Mouse (Mus musculus): ENCODE results near the gene Aspa. TPM values are rescaled to one million over a fixed set of nuclear protein-coding genes. Genes with fewer than 3 reads are reported as not detected.

The Aspa gene
- polyA plus RNA-seq, 1 experiment = 0.08 TPM

DNA sequence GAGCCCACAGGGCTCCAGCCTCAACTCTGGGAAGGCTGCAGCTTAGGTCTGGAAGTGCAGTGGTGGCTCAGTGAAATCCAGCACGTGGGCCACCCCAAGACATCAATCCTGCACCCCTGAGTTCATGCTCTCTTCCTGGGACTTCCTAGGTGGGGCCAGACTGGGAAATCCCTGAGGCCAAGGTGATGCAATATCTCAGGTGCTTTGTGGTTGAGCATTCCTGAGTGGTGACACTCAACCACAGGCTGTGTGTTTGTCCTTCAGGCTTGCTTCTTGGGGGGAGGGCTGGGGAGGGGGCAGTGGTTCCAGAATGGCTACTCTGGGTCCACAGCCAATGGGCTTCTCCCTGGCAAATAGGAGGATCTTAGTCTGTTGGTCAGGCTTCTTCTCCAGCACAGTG, 45.5 kb downstream of the Aspa start:
- DNase-seq (ENCODE audit: low read depth in 1 of 2, low spot score in 2 of 2) = no peak
- Histone ChIP-seq H3K27me3 (ENCODE audit: control insufficient read depth, insufficient read depth, low read length) (no peaks in the 10 kb centered on the region), H3K27ac (ENCODE audit: insufficient read depth, low read length) (no peak overlapping the region), H3K4me3 (ENCODE audit: extremely low read depth, insufficient read depth, insufficient read length) (no peak overlapping the region), H3K4me1 (ENCODE audit: control insufficient read depth, insufficient read depth, insufficient read length) (no peaks in the 10 kb centered on the region), H3K36me3 (ENCODE audit: control insufficient read depth, insufficient read depth, low read length) (no peaks in the 10 kb centered on the region)
- 30% methylated on average over 1 of the region's 1 CpGs for WGBS
- TF ChIP-seq POLR2A (IDR thresholded peaks at IDR 0.05; ENCODE audit: low read depth, low read length) = no peak
- TF ChIP-seq CTCF (IDR thresholded peaks at IDR 0.05; ENCODE audit: extremely low read depth, insufficient read depth, insufficient read length, insufficient replicate concordance) = no peak

DNA sequence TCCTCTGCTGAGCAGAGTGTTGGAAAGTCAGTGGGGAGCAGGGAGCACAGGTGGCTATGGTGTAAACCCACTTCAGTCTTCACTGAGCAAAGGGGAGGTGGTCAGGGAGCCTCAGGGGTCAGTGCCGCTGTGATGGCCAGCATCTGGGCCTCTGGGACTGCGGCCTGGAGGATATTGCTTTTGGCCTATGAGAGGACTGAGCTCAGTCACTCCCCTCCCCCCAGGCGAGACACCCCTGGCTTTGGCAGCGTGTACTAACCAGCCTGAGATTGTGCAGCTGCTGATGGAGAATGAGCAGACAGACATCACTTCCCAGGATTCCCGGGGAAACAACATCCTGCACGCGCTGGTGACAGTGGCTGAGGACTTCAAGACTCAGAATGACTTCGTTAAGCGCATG, 46.0 kb downstream of the Aspa start:
- no peak for TF ChIP-seq CTCF (IDR thresholded peaks at IDR 0.05; ENCODE audit: extremely low read depth, insufficient read depth, insufficient read length, insufficient replicate concordance)
- no peak for TF ChIP-seq POLR2A (IDR thresholded peaks at IDR 0.05; ENCODE audit: low read depth, low read length)
- H3K4me3 ChIP-seq (ENCODE audit: extremely low read depth, insufficient read depth, insufficient read length) = no peak overlapping the region
- no peaks in the 10 kb centered on the region for H3K27me3 ChIP-seq (ENCODE audit: control insufficient read depth, insufficient read depth, low read length)
- H3K36me3 ChIP-seq (ENCODE audit: control insufficient read depth, insufficient read depth, low read length) = no peaks in the 10 kb centered on the region
- H3K4me1 ChIP-seq (ENCODE audit: control insufficient read depth, insufficient read depth, insufficient read length) = no peaks in the 10 kb centered on the region
- 85% methylated on average over 9 of the region's 9 CpGs for WGBS
- no peak overlapping the region for H3K27ac ChIP-seq (ENCODE audit: insufficient read depth, low read length)
- DNase-seq (ENCODE audit: low read depth in 1 of 2, low spot score in 2 of 2) = no peak

- no peaks in the 10 kb centered on the region for H3K27me3 ChIP-seq (ENCODE audit: control insufficient read depth, insufficient read depth, low read length)
These were observed 47.8 kb downstream of the Aspa start for GRCm38 (mm10) chr11:73281528-73282027.

GRCm38 (mm10) chr11:73280710-73281109, 48.7 kb downstream of the Aspa start:
- DNase-seq (ENCODE audit: low read depth in 1 of 2, low spot score in 2 of 2) = no peak
- Histone ChIP-seq H3K4me3 (ENCODE audit: extremely low read depth, insufficient read depth, insufficient read length) (no peak overlapping the region), H3K36me3 (ENCODE audit: control insufficient read depth, insufficient read depth, low read length) (no peaks in the 10 kb centered on the region), H3K27me3 (ENCODE audit: control insufficient read depth, insufficient read depth, low read length) (no peaks in the 10 kb centered on the region), H3K27ac (ENCODE audit: insufficient read depth, low read length) (no peak overlapping the region), H3K4me1 (ENCODE audit: control insufficient read depth, insufficient read depth, insufficient read length) (no peaks in the 10 kb centered on the region)
- no peak for TF ChIP-seq CTCF (IDR thresholded peaks at IDR 0.05; ENCODE audit: extremely low read depth, insufficient read depth, insufficient read length, insufficient replicate concordance)
- TF ChIP-seq POLR2A (IDR thresholded peaks at IDR 0.05; ENCODE audit: low read depth, low read length) = no peak
- 18% methylated on average over 5 of the region's 5 CpGs for WGBS

More at GRCm38 (mm10) chr11:73281528-73282027, 47.8 kb downstream of the Aspa start:
- 6% methylated on average over 16 of the region's 16 CpGs for WGBS
- peak in 1 of 2 experiments; percentile 7 for DNase-seq (ENCODE audit: low read depth in 1 of 2, low spot score in 2 of 2)
- no peak for TF ChIP-seq CTCF (IDR thresholded peaks at IDR 0.05; ENCODE audit: extremely low read depth, insufficient read depth, insufficient read length, insufficient replicate concordance)
- no peak for TF ChIP-seq POLR2A (IDR thresholded peaks at IDR 0.05; ENCODE audit: low read depth, low read length)
- Histone ChIP-seq H3K36me3 (ENCODE audit: control insufficient read depth, insufficient read depth, low read length) (no peaks in the 10 kb centered on the region), H3K4me3 (ENCODE audit: extremely low read depth, insufficient read depth, insufficient read length) (no peak overlapping the region), H3K27ac (ENCODE audit: insufficient read depth, low read length) (no peak overlapping the region), H3K4me1 (ENCODE audit: control insufficient read depth, insufficient read depth, insufficient read length) (no peaks in the 10 kb centered on the region)

DNA sequence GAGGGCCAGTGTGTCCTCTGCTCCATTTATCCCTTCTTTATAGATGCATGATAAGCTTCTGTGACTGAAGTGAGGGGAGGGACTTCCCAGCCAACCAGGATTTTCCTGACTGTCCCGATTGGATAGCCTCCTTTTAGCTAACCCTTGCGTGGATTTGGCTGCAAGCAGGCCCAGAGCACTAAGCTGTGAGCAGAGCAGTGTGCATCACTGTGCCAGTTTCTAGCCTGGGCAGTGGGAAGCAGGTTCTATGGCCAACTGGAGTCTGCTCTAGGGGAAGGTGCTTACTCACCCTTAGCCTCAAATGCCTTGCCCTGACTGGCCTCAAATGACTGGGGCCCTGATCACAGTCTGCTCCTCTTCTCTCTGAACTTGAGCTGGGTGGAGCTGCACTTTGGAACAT, 54.6 kb downstream of the Aspa start:
- Histone ChIP-seq H3K27ac (ENCODE audit: insufficient read depth, low read length) (no peak overlapping the region), H3K4me1 (ENCODE audit: control insufficient read depth, insufficient read depth, insufficient read length) (no peaks in the 10 kb centered on the region), H3K36me3 (ENCODE audit: control insufficient read depth, insufficient read depth, low read length) (no peaks in the 10 kb centered on the region), H3K27me3 (ENCODE audit: control insufficient read depth, insufficient read depth, low read length) (no peaks in the 10 kb centered on the region), H3K4me3 (ENCODE audit: extremely low read depth, insufficient read depth, insufficient read length) (no peak overlapping the region)
- DNase-seq (ENCODE audit: low read depth in 1 of 2, low spot score in 2 of 2) = no peak
- TF ChIP-seq CTCF (IDR thresholded peaks at IDR 0.05; ENCODE audit: extremely low read depth, insufficient read depth, insufficient read length, insufficient replicate concordance) (no peak), POLR2A (IDR thresholded peaks at IDR 0.05; ENCODE audit: low read depth, low read length) (no peak)
- 58% methylated on average over 2 of the region's 2 CpGs for WGBS

DNA sequence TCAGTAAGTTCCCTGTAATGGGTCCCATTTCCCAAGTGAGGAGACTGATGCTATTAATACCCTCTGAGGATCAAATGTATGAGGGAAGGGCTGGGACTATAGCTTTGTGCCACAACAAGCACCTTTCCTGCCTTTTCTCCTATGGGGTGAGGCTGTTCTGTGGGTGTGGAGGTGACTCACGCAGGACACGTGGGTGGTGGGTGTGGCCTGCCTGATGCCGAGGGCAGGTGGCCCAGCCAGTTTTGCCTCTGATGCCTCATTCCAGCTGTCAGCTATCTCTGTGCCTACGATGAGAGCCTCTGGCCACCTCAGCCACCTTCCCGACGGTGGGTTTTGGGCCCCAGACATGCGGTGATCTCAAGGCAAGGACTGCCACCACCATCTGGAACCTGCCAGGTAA, 62.1 kb downstream of the Aspa start, which contains the start of gene Trpv3:
TSS of gene Trpv3 (plus strand) at position 122 of the 400 bp plus-strand sequence.
- Histone ChIP-seq H3K27me3 (ENCODE audit: control insufficient read depth, insufficient read depth, low read length) (no peaks in the 10 kb centered on the region), H3K4me1 (ENCODE audit: control insufficient read depth, insufficient read depth, insufficient read length) (no peaks in the 10 kb centered on the region), H3K4me3 (ENCODE audit: extremely low read depth, insufficient read depth, insufficient read length) (no peak within 1 kb of the TSS), H3K27ac (ENCODE audit: insufficient read depth, low read length) (no peak within 1 kb of the TSS), H3K36me3 (ENCODE audit: control insufficient read depth, insufficient read depth, low read length) (no peaks in the 10 kb centered on the region)
- TF ChIP-seq POLR2A (IDR thresholded peaks at IDR 0.05; ENCODE audit: low read depth, low read length) = no peak
- TF ChIP-seq CTCF (IDR thresholded peaks at IDR 0.05; ENCODE audit: extremely low read depth, insufficient read depth, insufficient read length, insufficient replicate concordance) = no peak
- WGBS = 86% methylated on average over 7 of the region's 7 CpGs
- no peak for DNase-seq (ENCODE audit: low read depth in 1 of 2, low spot score in 2 of 2)

- WGBS = 93% methylated on average over 1 of the region's 1 CpGs
These were observed 68.0 kb downstream of the Aspa start for GRCm38 (mm10) chr11:73261385-73261784.

More at GRCm38 (mm10) chr11:73261385-73261784, 68.0 kb downstream of the Aspa start:
- Histone ChIP-seq H3K27ac (ENCODE audit: insufficient read depth, low read length) (no peak overlapping the region), H3K4me1 (ENCODE audit: control insufficient read depth, insufficient read depth, insufficient read length) (no peaks in the 10 kb centered on the region), H3K27me3 (ENCODE audit: control insufficient read depth, insufficient read depth, low read length) (no peaks in the 10 kb centered on the region), H3K4me3 (ENCODE audit: extremely low read depth, insufficient read depth, insufficient read length) (no peak overlapping the region), H3K36me3 (ENCODE audit: control insufficient read depth, insufficient read depth, low read length) (no peaks in the 10 kb centered on the region)
- DNase-seq (ENCODE audit: low read depth in 1 of 2, low spot score in 2 of 2) = no peak
- TF ChIP-seq CTCF (IDR thresholded peaks at IDR 0.05; ENCODE audit: extremely low read depth, insufficient read depth, insufficient read length, insufficient replicate concordance) = no peak
- no peak for TF ChIP-seq POLR2A (IDR thresholded peaks at IDR 0.05; ENCODE audit: low read depth, low read length)

Measured in spleen, adult 2 months (tissue).